Mouse (Mus musculus): ENCODE data around the gene Gm12216.

Gene Gm12216

GRCm38 (mm10) chr11:53796409-53797151 lies 62.5 kb downstream of the Gm12216 start:
- intact Hi-C loops (cut with DNase I) = no loop called here

- intact Hi-C loops (cut with DNase I) = no loop called here
Measured at GRCm38 (mm10) chr11:53795813-53796212, 63.2 kb downstream of the Gm12216 start.

GRCm38 (mm10) chr11:53794671-53795557 lies 64.1 kb downstream of the Gm12216 start:
- intact Hi-C loops (cut with DNase I) = no loop called here

GRCm38 (mm10) chr11:53794015-53794414 lies 65.0 kb downstream of the Gm12216 start:
- intact Hi-C loops (cut with DNase I) = no loop called here

- intact Hi-C loops (cut with DNase I) = no loop called here
Measured at GRCm38 (mm10) chr11:53792986-53793385, 66.1 kb downstream of the Gm12216 start.

- intact Hi-C loops (cut with DNase I) = no loop called here
Measured at GRCm38 (mm10) chr11:53789277-53789676, 69.8 kb downstream of the Gm12216 start.

- intact Hi-C loops (cut with DNase I) = no loop called here
Measured at GRCm38 (mm10) chr11:53788196-53788595, 70.9 kb downstream of the Gm12216 start.

GRCm38 (mm10) chr11:53786058-53787031 lies 72.7 kb downstream of the Gm12216 start:
- intact Hi-C loops (cut with DNase I) = no loop called here

GRCm38 (mm10) chr11:53785311-53785936 lies 73.6 kb downstream of the Gm12216 start:
- intact Hi-C loops (cut with DNase I) = no loop called here

- intact Hi-C loops (cut with DNase I) = no loop called here
Measured at GRCm38 (mm10) chr11:53783288-53783687, 75.8 kb downstream of the Gm12216 start.

GRCm38 (mm10) chr11:53781964-53782363 lies 77.1 kb downstream of the Gm12216 start:
- intact Hi-C loops (cut with DNase I) = no loop called here

- intact Hi-C loops (cut with DNase I) = no loop called here
Measured at GRCm38 (mm10) chr11:53781201-53781775, 77.8 kb downstream of the Gm12216 start.

- intact Hi-C loops (cut with DNase I) = no loop called here
Measured at GRCm38 (mm10) chr11:53780262-53780661, 78.8 kb downstream of the Gm12216 start.

GRCm38 (mm10) chr11:53779808-53780207 lies 79.2 kb downstream of the Gm12216 start:
- intact Hi-C loops (cut with DNase I) = no loop called here

GRCm38 (mm10) chr11:53778455-53778854 lies 80.6 kb downstream of the Gm12216 start:
- intact Hi-C loops (cut with DNase I) = no loop called here

GRCm38 (mm10) chr11:53777736-53778135 lies 81.3 kb downstream of the Gm12216 start:
- intact Hi-C loops (cut with DNase I) = no loop called here

GRCm38 (mm10) chr11:53774659-53775255 lies 84.3 kb downstream of the Gm12216 start:
- intact Hi-C loops (cut with DNase I) = no loop called here

- intact Hi-C loops (cut with DNase I) = no loop called here
Measured at GRCm38 (mm10) chr11:53773641-53774360, 85.3 kb downstream of the Gm12216 start.

GRCm38 (mm10) chr11:53773087-53773486 lies 86.0 kb downstream of the Gm12216 start, which contains the start of gene Gm17334:
TSS of gene Gm17334 (minus strand) at chr11:53773187.
- intact Hi-C loops (cut with DNase I) = no loop called here
